Mouse (Mus musculus): ENCODE data around the gene Tmprss9.

DNA sequence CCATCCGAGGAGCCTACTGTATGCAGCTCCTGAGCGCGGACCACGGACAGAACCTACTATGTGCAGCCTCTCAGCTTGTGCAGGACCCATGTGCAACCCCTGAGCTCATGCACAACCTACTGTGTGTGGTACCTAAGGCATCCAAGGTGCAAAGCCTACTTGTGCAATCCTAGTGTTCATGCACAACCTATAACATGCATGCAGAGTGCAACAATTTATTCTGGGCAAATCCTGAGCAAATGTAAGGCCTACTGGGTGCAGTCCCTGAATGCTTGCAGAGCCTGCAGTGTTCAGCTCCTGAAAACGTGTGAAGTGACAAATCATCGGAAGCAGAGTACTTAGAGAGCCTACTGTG lies 65.1 kb downstream of the Tmprss9 start:
- TF ChIP-seq CTCF (IDR thresholded peaks at IDR 0.05; ENCODE audit: low read depth, low read length) = no peak
- no peak for TF ChIP-seq POLR2A (IDR thresholded peaks at IDR 0.05; ENCODE audit: borderline replicate concordance, low read depth, low read length)
